Mouse (Mus musculus) hindbrain, embryonic 12.5 days (tissue): ENCODE data around the gene Gm17428. TPM values are rescaled to one million over a fixed set of nuclear protein-coding genes. Genes with fewer than 3 reads are reported as not detected.
A peak's percentile ranks its signal among the peaks of the same experiment; 100 is the strongest.

Experiments used
- ATAC-seq: fragments of 200-750 bp; cut with Nextera tagmentation; 2 replicates; pipeline ENCODE4 v1.8.0; 2017; ENCODE audit warnings: moderate TSS enrichment; ENCODE audit not compliant: low FRiP score
- H3K27ac ChIP-seq: fragments of 300-500 bp; sonication (generic); 2 replicates; pipeline ENCODE4 v1.5.1; 2016; ENCODE audit warnings: mild to moderate bottlenecking
- H3K27me3 ChIP-seq: fragments of 300-500 bp; sonication (generic); 2 replicates; pipeline ENCODE4 v1.6.1; 2016; ENCODE audit warnings: mild to moderate bottlenecking
- H3K36me3 ChIP-seq: fragments of 300-500 bp; sonication (generic); 2 replicates; pipeline ENCODE4 v1.6.1; 2016; ENCODE audit warnings: mild to moderate bottlenecking
- H3K4me1 ChIP-seq: fragments of 300-500 bp; sonication (generic); 2 replicates; pipeline ENCODE4 v1.6.1; 2016
- H3K4me2 ChIP-seq: fragments of 300-500 bp; sonication (generic); replicated peaks from 2 replicates; pipeline ENCODE4 v1.6.1; 2016; ENCODE audit warnings: mild to moderate bottlenecking
- H3K4me3 ChIP-seq: fragments of 300-500 bp; sonication (generic); 2 replicates; pipeline ENCODE4 v1.5.1; 2016; ENCODE audit warnings: mild to moderate bottlenecking
- H3K9ac ChIP-seq: fragments of 300-500 bp; sonication (generic); 2 replicates; pipeline ENCODE4 v1.6.1; 2016; ENCODE audit warnings: mild to moderate bottlenecking, moderate library complexity
- H3K9me3 ChIP-seq: fragments of 300-500 bp; sonication (generic); replicated peaks from 2 replicates; pipeline ENCODE4 v1.6.1; 2016; ENCODE audit warnings: mild to moderate bottlenecking
- WGBS: fragments of 180-500 bp; shearing (Covaris S2); methylation state at CpG from one replicate; pipeline ENCODE4 v1.1.7; 2016; 5-methylcytosine and 5-hydroxymethylcytosine counted together
- polyA plus RNA-seq: library from polyadenylated mRNA; unstranded; fragments of >200 nt; fragmentation: Nextera tagmentation; extraction: Ambion mirVana; gene quantifications from 2 replicates; pipeline ENCODE4 v1.2.1, GENCODE M21; 2016

The Gm17428 gene
- polyA plus RNA-seq, 1 experiment from 2014 or later = not detected

DNA sequence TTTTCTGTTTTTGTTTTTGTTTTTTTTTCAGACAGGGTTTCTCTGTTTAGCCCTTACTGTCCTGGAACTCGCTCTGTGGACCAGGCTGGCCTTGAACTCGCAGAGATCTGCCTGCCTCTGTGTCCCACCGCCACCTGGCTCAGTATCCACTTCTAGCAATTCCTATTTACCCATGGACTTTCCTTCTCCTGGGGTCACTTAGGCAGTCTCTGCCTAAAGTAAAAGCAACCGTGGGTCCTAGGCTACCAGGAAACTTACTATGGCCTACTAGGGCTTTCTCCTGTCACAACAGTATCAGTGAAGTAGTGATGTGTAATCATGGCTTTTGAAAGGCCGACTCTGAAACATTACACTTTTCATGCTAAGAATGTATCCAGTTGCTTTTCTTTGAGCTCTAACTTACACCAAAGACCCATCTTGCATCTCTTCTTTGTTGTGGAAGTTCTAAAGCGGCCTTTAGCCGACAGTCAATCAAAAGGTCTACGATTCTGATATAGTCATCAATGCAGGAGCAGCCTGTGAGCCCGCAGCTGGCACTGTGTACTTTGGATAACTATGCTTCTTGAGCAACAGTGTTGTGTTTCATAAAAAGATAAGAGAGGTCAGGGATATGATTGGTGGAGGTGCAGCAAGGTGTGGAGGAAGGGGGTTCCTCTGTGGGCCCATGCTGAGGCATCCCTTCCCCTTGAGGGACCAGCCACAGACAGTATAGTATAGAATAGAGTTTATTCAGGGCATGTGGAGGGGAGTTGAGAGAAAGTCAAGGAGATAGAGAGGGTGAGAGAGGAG is 30.6 kb downstream of the Gm17428 start:
- H3K4me1 ChIP-seq = peaks cover 3% of the 10 kb centered on the region; the same call in 1 of the 2 replicates
- 89% methylated on average over 9 of the region's 9 CpGs for WGBS
- H3K9ac ChIP-seq = no peak overlapping the region
- H3K27ac ChIP-seq = no peak overlapping the region
- H3K9me3 ChIP-seq = no peaks in the 10 kb centered on the region
- no peak overlapping the region for H3K4me3 ChIP-seq
- H3K4me2 ChIP-seq = no peak overlapping the region
- no peaks in the 10 kb centered on the region for H3K27me3 ChIP-seq
- no peaks in the 10 kb centered on the region for H3K36me3 ChIP-seq
- ATAC-seq = no peak

DNA sequence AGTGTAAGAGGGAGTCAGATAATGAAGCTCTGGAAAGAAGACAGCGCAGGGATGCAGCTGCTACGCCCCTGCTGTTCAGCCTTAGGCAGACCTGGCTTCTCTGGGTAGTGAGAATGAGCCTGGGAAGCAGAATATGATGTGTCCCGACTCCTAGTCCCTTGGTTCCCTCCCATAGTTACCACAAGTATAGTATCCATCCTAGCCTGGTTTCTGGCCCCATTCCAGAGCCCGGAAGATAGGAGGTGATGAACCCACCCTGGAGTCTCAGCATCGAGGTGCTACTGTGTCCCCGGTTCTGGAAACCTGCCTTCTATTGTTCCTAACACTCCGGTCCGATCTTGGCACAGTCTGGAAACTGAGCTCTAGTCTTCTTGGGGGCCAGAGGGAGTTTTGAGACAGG is 31.7 kb downstream of the Gm17428 start:
- Histone ChIP-seq H3K4me3 (no peak overlapping the region), H3K4me2 (no peak overlapping the region), H3K9ac (no peak overlapping the region), H3K9me3 (no peaks in the 10 kb centered on the region), H3K36me3 (no peaks in the 10 kb centered on the region), H3K4me1 (peaks cover 3% of the 10 kb centered on the region; the same call in 1 of the 2 replicates), H3K27me3 (no peaks in the 10 kb centered on the region), H3K27ac (no peak overlapping the region)
- WGBS = 78% methylated on average over 8 of the region's 8 CpGs
- ATAC-seq = no peak

DNA sequence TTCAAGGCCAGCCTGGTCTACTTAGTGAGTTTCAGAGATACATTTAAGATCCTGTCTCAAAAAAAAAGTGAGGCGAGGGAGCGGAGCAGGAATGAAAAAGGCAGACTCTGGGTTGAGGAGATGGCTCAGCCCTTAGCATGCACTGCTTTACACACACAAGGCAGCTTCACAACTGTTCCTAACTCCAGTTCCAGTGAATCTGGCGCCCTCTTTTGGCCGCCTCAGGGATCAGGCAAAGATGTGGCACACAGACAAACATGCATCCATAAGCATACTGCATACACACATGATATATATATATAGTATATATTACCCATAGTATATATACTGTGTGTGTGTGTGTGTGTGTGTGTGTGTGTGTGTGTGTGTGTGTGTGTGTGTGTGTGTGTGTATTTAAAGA is 34.4 kb downstream of the Gm17428 start:
- H3K27ac ChIP-seq = no peak overlapping the region
- ATAC-seq = no peak
- WGBS = 62% methylated on average over 4 of the region's 4 CpGs

DNA sequence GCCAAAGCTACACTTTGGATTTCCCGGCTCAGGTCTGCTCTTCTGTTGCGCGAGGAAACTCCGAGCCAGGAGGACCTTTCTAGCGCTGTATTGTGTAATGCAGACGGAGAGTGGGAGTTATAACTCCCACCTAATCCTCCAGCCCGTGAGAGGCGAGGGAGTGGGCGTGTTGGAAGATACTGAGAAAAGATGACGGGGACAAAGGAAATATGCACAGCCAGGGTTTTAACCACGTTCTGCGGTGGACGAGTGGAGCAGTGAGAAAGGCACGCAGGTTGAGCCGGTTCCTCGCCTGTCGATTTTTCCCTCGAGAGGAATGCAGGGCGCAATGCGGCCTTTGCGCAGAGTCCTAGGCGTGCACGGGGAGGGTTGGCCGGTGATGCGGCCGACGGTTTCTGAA is 37.9 kb downstream of the Gm17428 start:
- ATAC-seq = no peak; the same call in 1 of the 2 replicates
- 1% methylated on average over 27 of the region's 27 CpGs for WGBS
- H3K36me3 ChIP-seq = peaks cover 14% of the 10 kb centered on the region

More for the DNA sequence above, 34.4 kb downstream of the Gm17428 start:
- Histone ChIP-seq H3K36me3 (no peaks in the 10 kb centered on the region), H3K9me3 (no peaks in the 10 kb centered on the region), H3K27me3 (no peaks in the 10 kb centered on the region), H3K4me3 (no peak overlapping the region), H3K4me2 (no peak overlapping the region), H3K4me1 (peaks cover 2% of the 10 kb centered on the region; the same call in 1 of the 2 replicates), H3K9ac (no peak overlapping the region)

DNA sequence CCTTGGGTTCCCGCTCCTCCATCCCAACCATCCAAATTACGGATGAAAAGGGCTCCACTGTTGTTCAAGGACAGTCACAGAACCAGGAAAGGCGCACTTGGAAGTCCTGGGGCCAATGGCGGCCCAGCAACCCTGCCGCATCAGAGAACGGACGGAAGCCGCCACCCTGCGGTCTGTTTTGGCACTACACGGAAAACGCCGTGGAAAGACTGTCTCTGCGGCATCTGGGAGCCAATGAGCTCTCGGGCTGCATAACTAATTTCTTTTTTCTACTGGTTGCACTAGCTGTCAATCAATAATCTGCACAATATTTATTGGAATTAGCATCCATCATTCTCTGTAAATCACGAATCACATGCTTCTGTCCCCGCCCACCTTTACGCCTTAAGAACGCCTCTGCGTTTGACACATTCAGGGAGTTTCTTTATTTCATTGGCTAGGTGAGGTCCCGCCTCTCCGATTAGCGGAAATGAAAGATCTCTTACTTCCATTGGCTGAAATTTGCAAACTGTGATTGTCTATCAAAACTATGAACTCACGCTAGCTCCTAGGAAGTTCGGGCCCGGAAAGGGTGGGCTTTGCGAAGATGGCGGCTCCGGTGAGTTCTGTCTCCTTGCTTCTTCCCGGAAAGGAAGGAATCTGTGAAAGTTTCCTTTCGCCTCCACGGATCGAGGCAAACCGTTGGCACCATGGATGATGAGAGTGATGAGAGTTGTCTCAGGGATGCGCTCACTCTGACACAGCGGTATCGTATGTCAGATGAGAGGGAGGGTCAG is 38.4 kb downstream of the Gm17428 start, which contains the start of gene Ngdn:
Ngdn (plus strand) TSS at position 464 of the 776 bp plus-strand sequence.
- Histone ChIP-seq H3K4me1 (peaks cover 2% of the 10 kb centered on the region; the same call in 1 of the 2 replicates), H3K27ac (peak within 1 kb of the TSS; percentile 92), H3K36me3 (peaks cover 16% of the 10 kb centered on the region), H3K4me3 (peak within 1 kb of the TSS; percentile 72), H3K9me3 (no peaks in the 10 kb centered on the region), H3K4me2 (peak within 1 kb of the TSS; percentile 85), H3K27me3 (no peaks in the 10 kb centered on the region), H3K9ac (peak within 1 kb of the TSS; percentile 73)
- peak; percentile 97 for ATAC-seq
- under 1% methylated on average over 36 of the region's 36 CpGs for WGBS

More for the DNA sequence above, 37.9 kb downstream of the Gm17428 start:
- H3K27me3 ChIP-seq = no peaks in the 10 kb centered on the region
- peak overlapping the region; percentile 92 for H3K27ac ChIP-seq
- H3K9me3 ChIP-seq = no peaks in the 10 kb centered on the region
- peak overlapping the region; percentile 73 for H3K9ac ChIP-seq
- peak overlapping the region; percentile 47 for H3K4me3 ChIP-seq
- H3K4me1 ChIP-seq = peaks cover 2% of the 10 kb centered on the region; the same call in 1 of the 2 replicates
- peak overlapping the region; percentile 65 for H3K4me2 ChIP-seq

DNA sequence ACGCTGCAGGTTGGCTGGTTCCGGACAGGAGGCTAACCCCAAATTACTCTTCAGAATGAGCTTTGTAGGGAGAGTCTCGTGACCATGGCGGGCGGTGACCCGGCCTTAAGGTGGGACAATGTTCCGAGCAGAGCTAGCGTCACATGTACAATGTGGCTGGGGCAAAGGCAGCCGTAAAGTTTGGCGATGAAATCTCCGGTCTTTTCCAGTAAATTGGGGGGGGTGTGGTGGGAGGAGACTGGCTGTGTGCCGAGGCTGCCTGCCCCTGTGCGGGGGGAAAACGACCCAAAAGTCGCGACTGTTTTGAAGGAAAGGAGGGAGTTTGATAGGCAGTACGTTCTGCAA is 39.0 kb downstream of the Gm17428 start:
- no peak; the same call in 1 of the 2 replicates for ATAC-seq
- under 1% methylated on average over 17 of the region's 17 CpGs for WGBS

DNA sequence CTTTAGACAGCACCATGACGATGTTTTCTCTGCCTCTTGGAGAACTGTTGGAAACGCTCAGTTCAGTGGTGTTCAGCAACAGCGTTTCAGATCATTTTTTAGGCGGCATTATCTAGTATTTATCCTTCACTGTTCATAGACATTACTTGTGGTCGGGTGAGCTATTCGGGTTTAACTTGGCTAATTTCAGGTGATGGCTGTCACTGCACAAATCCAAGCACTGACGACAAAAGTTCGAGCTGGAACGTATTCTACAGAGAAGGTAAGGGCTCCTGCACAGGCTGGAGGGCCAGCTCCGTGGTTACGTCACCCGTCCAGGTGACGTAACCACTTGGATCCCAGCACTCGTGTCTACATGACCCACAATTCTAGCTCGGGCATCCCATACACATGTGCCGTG is 40.1 kb downstream of the Gm17428 start:
- Histone ChIP-seq H3K27ac (no peak overlapping the region), H3K4me3 (no peak overlapping the region), H3K36me3 (peaks cover 33% of the 10 kb centered on the region), H3K4me1 (peaks cover 2% of the 10 kb centered on the region; the same call in 1 of the 2 replicates), H3K4me2 (no peak overlapping the region), H3K9ac (no peak overlapping the region), H3K27me3 (no peaks in the 10 kb centered on the region), H3K9me3 (no peaks in the 10 kb centered on the region)
- WGBS = 92% methylated on average over 16 of the region's 16 CpGs
- no peak for ATAC-seq

More for the DNA sequence above, 39.0 kb downstream of the Gm17428 start:
- Histone ChIP-seq H3K27me3 (no peaks in the 10 kb centered on the region), H3K36me3 (peaks cover 22% of the 10 kb centered on the region), H3K27ac (peak overlapping the region; percentile 62), H3K4me1 (peaks cover 2% of the 10 kb centered on the region; the same call in 1 of the 2 replicates), H3K4me2 (peak overlapping the region; percentile 85), H3K9me3 (no peaks in the 10 kb centered on the region), H3K4me3 (peak overlapping the region; percentile 72), H3K9ac (peak overlapping the region; percentile 73)

DNA sequence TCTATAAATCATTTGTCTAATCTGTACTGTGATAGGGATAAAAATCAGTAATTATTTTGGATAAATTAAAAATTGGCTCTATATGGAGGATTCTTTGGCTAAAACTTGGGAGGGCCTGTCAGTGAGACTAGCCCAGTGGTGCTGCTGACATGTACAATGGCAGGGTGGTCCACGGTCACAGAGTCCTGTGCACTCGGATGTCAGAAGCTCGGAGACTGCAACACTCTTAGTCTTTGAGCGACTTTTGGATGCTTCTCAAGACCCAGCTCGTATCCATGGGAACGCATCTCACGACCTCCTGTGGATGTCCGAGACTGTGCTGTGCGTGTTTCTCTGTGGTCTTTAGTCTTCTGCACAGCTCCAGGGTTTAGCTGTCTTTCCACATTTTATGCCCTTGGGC is 43.7 kb downstream of the Gm17428 start:
- Histone ChIP-seq H3K4me3 (no peak overlapping the region), H3K27me3 (peaks cover 1% of the 10 kb centered on the region; the same call in 1 of the 2 replicates), H3K36me3 (peaks cover 61% of the 10 kb centered on the region), H3K4me2 (no peak overlapping the region), H3K9ac (no peak overlapping the region), H3K4me1 (peaks cover 2% of the 10 kb centered on the region; the same call in 1 of the 2 replicates), H3K9me3 (no peaks in the 10 kb centered on the region), H3K27ac (no peak overlapping the region)
- WGBS = 34% methylated on average over 9 of the region's 9 CpGs
- ATAC-seq = no peak

DNA sequence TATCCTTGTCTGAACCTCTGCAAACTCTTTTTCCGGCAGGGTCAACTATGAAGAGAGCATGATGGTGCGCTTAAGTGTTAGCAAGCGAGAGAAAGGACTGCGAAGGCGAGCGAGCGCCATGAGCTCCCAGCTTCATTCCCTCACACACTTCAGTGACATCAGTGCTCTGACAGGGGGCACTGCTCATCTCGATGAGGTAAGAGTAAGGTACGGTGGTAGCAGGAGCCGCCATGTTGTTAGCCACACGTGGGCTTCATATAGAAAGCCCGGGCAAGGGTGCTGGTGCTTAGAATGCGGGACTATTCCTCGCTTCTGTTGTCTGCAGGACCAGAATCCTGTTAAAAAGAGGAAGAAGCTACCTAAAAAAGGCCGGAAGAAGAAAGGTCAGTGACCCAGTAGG is 46.3 kb downstream of the Gm17428 start:
- H3K36me3 ChIP-seq = peaks cover 57% of the 10 kb centered on the region
- no peak for ATAC-seq
- peaks cover 8% of the 10 kb centered on the region for H3K27me3 ChIP-seq
- peaks cover 9% of the 10 kb centered on the region for H3K4me1 ChIP-seq
- no peak overlapping the region for H3K9ac ChIP-seq
- no peak overlapping the region for H3K27ac ChIP-seq
- H3K4me3 ChIP-seq = no peak overlapping the region
- 90% methylated on average over 15 of the region's 15 CpGs for WGBS
- H3K4me2 ChIP-seq = no peak overlapping the region
- H3K9me3 ChIP-seq = no peaks in the 10 kb centered on the region

DNA sequence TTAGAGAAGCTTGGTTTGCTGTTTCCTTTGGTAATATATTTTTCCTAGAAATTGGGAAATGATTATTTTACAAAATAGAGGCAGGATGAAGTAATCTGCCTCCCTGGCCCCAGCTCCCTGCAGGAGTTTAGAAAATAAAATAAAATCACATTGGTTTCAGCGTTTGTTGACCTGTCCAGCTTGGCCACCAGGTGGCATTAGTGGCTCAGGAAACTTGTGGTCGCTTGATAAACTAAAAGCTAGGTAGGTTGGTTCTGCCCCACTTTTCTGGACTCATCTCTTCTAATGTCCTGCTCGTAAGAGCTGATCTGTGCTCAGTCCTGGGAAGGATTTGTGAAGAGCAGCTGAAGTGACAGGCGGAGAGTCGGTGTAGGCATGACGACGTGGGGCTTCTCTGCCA is 47.5 kb downstream of the Gm17428 start:
- Histone ChIP-seq H3K27me3 (peaks cover 8% of the 10 kb centered on the region), H3K4me3 (no peak overlapping the region), H3K4me2 (no peak overlapping the region), H3K9me3 (no peaks in the 10 kb centered on the region), H3K4me1 (peaks cover 22% of the 10 kb centered on the region), H3K27ac (no peak overlapping the region), H3K36me3 (peaks cover 53% of the 10 kb centered on the region), H3K9ac (no peak overlapping the region)
- ATAC-seq = no peak
- 66% methylated on average over 7 of the region's 7 CpGs for WGBS

DNA sequence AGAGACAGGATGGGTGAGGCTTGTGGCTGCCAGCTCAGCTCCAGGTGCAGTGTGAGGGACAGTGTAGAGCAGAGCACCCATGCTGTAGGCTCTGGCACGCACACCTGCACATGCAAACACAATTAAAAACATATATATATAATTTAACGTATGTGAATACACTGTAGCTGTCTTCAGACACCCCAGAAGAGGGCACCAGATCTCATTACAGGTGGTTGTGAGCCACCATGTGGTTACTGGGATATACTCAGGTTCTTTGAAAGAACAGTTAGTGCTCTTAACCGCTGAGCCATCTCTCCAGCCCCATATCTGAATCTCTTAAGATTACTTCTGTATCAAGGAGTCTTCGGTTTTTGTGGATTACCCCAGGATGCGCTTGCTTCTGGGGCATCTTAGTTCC is 48.8 kb downstream of the Gm17428 start:
- ATAC-seq = no peak
- no peak overlapping the region for H3K4me3 ChIP-seq
- H3K27me3 ChIP-seq = peaks cover 11% of the 10 kb centered on the region
- peaks cover 28% of the 10 kb centered on the region for H3K4me1 ChIP-seq
- WGBS = 85% methylated on average over 5 of the region's 5 CpGs
- H3K27ac ChIP-seq = no peak overlapping the region
- H3K9ac ChIP-seq = no peak overlapping the region
- H3K36me3 ChIP-seq = peaks cover 44% of the 10 kb centered on the region
- no peaks in the 10 kb centered on the region for H3K9me3 ChIP-seq
- no peak overlapping the region for H3K4me2 ChIP-seq
